Mouse (Mus musculus): Measurements from ENCODE around the gene Endov. TPM values are rescaled to one million over a fixed set of nuclear protein-coding genes. Genes with fewer than 3 reads are reported as not detected.

The Endov gene
- 33.7 and 39.0 TPM in 2 replicates for polyA plus RNA-seq (2012; ENCODE audit: low replicate concordance)

GRCm38 (mm10) chr11:119490861-119491689 lies at the start of gene Endov:
Endov (plus strand) TSS chr11:119491347.

GRCm38 (mm10) chr11:119547183-119547921 lies 56.2 kb downstream of the Endov start, which contains the start of gene Nptx1:
Nptx1 (minus strand) TSS chr11:119547753.

Other genes starting within 250 kb of the Endov start
- 50.9 and 72.0 TPM in 2 replicates for gene Gaa, start 223.5 kb upstream of the Endov start, polyA plus RNA-seq (2012; ENCODE audit: low replicate concordance)
- 70.5 and 113 TPM in 2 replicates for gene Eif4a3, start 191.3 kb upstream of the Endov start, polyA plus RNA-seq (2012; ENCODE audit: low replicate concordance)
- not detected in 2 replicates for gene Card14, start 183.6 kb upstream of the Endov start, polyA plus RNA-seq (2012; ENCODE audit: low replicate concordance)
- gene Sgsh, start 135.8 kb upstream of the Endov start, polyA plus RNA-seq (2012; ENCODE audit: low replicate concordance): 33.4 and 87.9 TPM in 2 replicates
- gene Slc26a11, start 135.8 kb upstream of the Endov start, polyA plus RNA-seq (2012; ENCODE audit: low replicate concordance): 5.0 and 9.2 TPM in 2 replicates
- gene Rnf213, start 98.2 kb upstream of the Endov start, polyA plus RNA-seq (2012; ENCODE audit: low replicate concordance): 8.8 and 10.0 TPM in 2 replicates
- gene Nptx1, start 56.4 kb downstream of the Endov start, polyA plus RNA-seq (2012; ENCODE audit: low replicate concordance): not detected in 2 replicates
- gene Rptor, start 111.6 kb downstream of the Endov start, polyA plus RNA-seq (2012; ENCODE audit: low replicate concordance): 30.4 and 33.4 TPM in 2 replicates